ENCODE assay signal across 33 mouse cellular contexts in genomic region chr11:101965553-101965952, GRCm38 (mm10). TPM values are rescaled to one million over a fixed set of nuclear protein-coding genes. Genes with fewer than 3 reads are reported as not detected.
DNase-seq lines count a peak whose midpoint lies in the region; ATAC-seq and TF ChIP-seq lines count a peak whose summit lies in the region.
"Had no signal": no experiment of that assay in that cellular context is flagged by ENCODE, and none has a peak within 500 bp of the region (broad histone marks: within the 10 kb centered on the region; RNA-seq: fewer than 3 reads in every experiment).

No protein-coding gene starts in this region.

- DNase-seq in forebrain, embryonic 10.5 days (ENCODE audit: extremely low spot score, low spot score) = no peak
- DNase-seq in forebrain, embryonic 14.5 days (ENCODE audit: low spot score) = no peak
- no peak for DNase-seq in heart, postnatal 25 days (ENCODE audit: low spot score)
- peak; percentile 72 for DNase-seq in kidney, postnatal 0 days (ENCODE audit: low spot score)
- no peak for DNase-seq in kidney, postnatal 14 days
- peak; percentile 55 for DNase-seq in splenic B cell, adult 2 months (ENCODE audit: low read depth, low spot score)
- no peak for DNase-seq in thymus, postnatal 0 days (ENCODE audit: low spot score)
- DNase-seq: adrenal gland, postnatal 25 days; cerebellum, adult 9-11 months; gastrocnemius, postnatal 14 days; kidney, adult 11 months; layer of hippocampus, adult 9-11 months; left cerebral cortex, postnatal 4 days; liver, postnatal 0 days; thymus, adult 18-20 months had no signal

- H3K9ac ChIP-seq in forebrain, embryonic 14.5 days (ENCODE audit: low read length) = no peak overlapping the region
- no peak overlapping the region for H3K9ac ChIP-seq in heart, embryonic 15.5 days
- no peak overlapping the region for H3K9ac ChIP-seq in kidney, postnatal 0 days (ENCODE audit: low read depth, low read length)
- H3K9ac ChIP-seq: embryonic facial prominence, embryonic 15.5 days; hindbrain, embryonic 13.5 days; liver, postnatal 0 days had no signal

- H3K4me1 ChIP-seq in forebrain, embryonic 10.5 days = peaks cover 68% of the 10 kb centered on the region
- H3K4me1 ChIP-seq in forebrain, embryonic 14.5 days (ENCODE audit: control insufficient read depth, insufficient read depth, low read length) = no peaks in the 10 kb centered on the region
- H3K4me1 ChIP-seq in heart, embryonic 15.5 days (replicated peaks) = peaks cover 36% of the 10 kb centered on the region
- peaks cover 32% of the 10 kb centered on the region for H3K4me1 ChIP-seq in kidney, postnatal 0 days (replicated peaks; ENCODE audit: insufficient read depth, low read length)

- no peaks in the 10 kb centered on the region for H3K9me3 ChIP-seq in forebrain, embryonic 10.5 days
- no peaks in the 10 kb centered on the region for H3K9me3 ChIP-seq in forebrain, embryonic 14.5 days (replicated peaks; ENCODE audit: control insufficient read depth, low read length)
- no peaks in the 10 kb centered on the region for H3K9me3 ChIP-seq in heart, embryonic 15.5 days (replicated peaks)
- H3K9me3 ChIP-seq in kidney, postnatal 0 days (replicated peaks; ENCODE audit: low read length) = no peaks in the 10 kb centered on the region
- H3K9me3 ChIP-seq: embryonic facial prominence, embryonic 15.5 days; hindbrain, embryonic 13.5 days had no signal

- H3K4me3 ChIP-seq in forebrain, embryonic 10.5 days = no peak overlapping the region
- no peak overlapping the region for H3K4me3 ChIP-seq in forebrain, embryonic 14.5 days (ENCODE audit: low read depth, low read length)
- peak overlapping the region; percentile 61 for H3K4me3 ChIP-seq in heart, embryonic 15.5 days
- H3K4me3 ChIP-seq in kidney, postnatal 0 days (replicated peaks; ENCODE audit: low read depth, low read length) = no peak overlapping the region
- H3K4me3 ChIP-seq: embryonic facial prominence, embryonic 15.5 days; hindbrain, embryonic 13.5 days had no signal

- no peak overlapping the region for H3K4me2 ChIP-seq in forebrain, embryonic 14.5 days (ENCODE audit: low read length)
- no peak overlapping the region for H3K4me2 ChIP-seq in heart, embryonic 15.5 days
- H3K4me2 ChIP-seq in kidney, postnatal 0 days (ENCODE audit: low read length) = peak overlapping the region; percentile 34
- H3K4me2 ChIP-seq: embryonic facial prominence, embryonic 15.5 days; hindbrain, embryonic 13.5 days; liver, embryonic 11.5 days; midbrain, embryonic 11.5 days had no signal

- 6% methylated on average over 2 of the region's 2 CpGs for WGBS in forebrain, embryonic 10.5 days
- WGBS in forebrain, embryonic 14.5 days = 25% methylated on average over 2 of the region's 2 CpGs
- 21% methylated on average over 2 of the region's 2 CpGs for WGBS in heart, embryonic 15.5 days
- 0% methylated on average over 1 of the region's 2 CpGs for WGBS in kidney, postnatal 0 days

- no peaks in the 10 kb centered on the region for H3K36me3 ChIP-seq in forebrain, embryonic 10.5 days (replicated peaks)
- no peaks in the 10 kb centered on the region for H3K36me3 ChIP-seq in forebrain, embryonic 14.5 days (ENCODE audit: control insufficient read depth, insufficient read depth, low read length)
- no peaks in the 10 kb centered on the region for H3K36me3 ChIP-seq in heart, embryonic 15.5 days
- H3K36me3 ChIP-seq in kidney, postnatal 0 days (ENCODE audit: insufficient read depth, low read length) = no peaks in the 10 kb centered on the region
- no peaks in the 10 kb centered on the region for H3K36me3 ChIP-seq in splenic B cell, adult 2 months (ENCODE audit: control insufficient read depth, insufficient read depth, low read length, poor library complexity, severe bottlenecking)
- H3K36me3 ChIP-seq: embryonic facial prominence, embryonic 15.5 days; hindbrain, embryonic 13.5 days had no signal

- ATAC-seq in forebrain, embryonic 14.5 days = no peak
- ATAC-seq in heart, embryonic 15.5 days (replicated peaks; ENCODE audit: insufficient number of reproducible peaks, insufficient read depth, low FRiP score, low read depth) = no peak
- ATAC-seq in kidney, postnatal 0 days (replicated peaks; ENCODE audit: low FRiP score, low read depth) = no peak
- ATAC-seq: CD4-positive, CD25-positive, alpha-beta regulatory T cell, adult 4 months; forebrain, embryonic 16.5 days; liver, postnatal 0 days; lung, postnatal 0 days had no signal

- 0 out of 2 replicates have a peak overlapping the region, but pooled peaks have one; percentile 15 for H3K27ac ChIP-seq in forebrain, embryonic 10.5 days
- H3K27ac ChIP-seq in forebrain, embryonic 14.5 days (ENCODE audit: low read depth, low read length) = no peak overlapping the region
- no peak overlapping the region for H3K27ac ChIP-seq in heart, embryonic 15.5 days
- H3K27ac ChIP-seq in kidney, postnatal 0 days = no peak overlapping the region
- H3K27ac ChIP-seq: embryonic facial prominence, embryonic 15.5 days; hindbrain, embryonic 13.5 days; macrophage had no signal

- TF ChIP-seq CTCF in kidney, postnatal 0 days (IDR thresholded peaks at IDR 0.05; ENCODE audit: low read depth) = no peak

- intact Hi-C loops in heart, postnatal 25 days (cut with DNase I) = loop anchor here (5.0 kb wide), 1 partner anchor 153 kb away; no protein-coding TSS in a partner anchor

- H3K27me3 ChIP-seq in forebrain, embryonic 10.5 days (ENCODE audit: poor library complexity, severe bottlenecking) = peaks cover 81% of the 10 kb centered on the region
- peaks cover 62% of the 10 kb centered on the region for H3K27me3 ChIP-seq in forebrain, embryonic 14.5 days (replicated peaks; ENCODE audit: control insufficient read depth, insufficient read depth, low read length)
- H3K27me3 ChIP-seq in heart, embryonic 15.5 days = peaks cover 63% of the 10 kb centered on the region
- peaks cover 19% of the 10 kb centered on the region for H3K27me3 ChIP-seq in kidney, postnatal 0 days (ENCODE audit: insufficient read depth, low read length)
- H3K27me3 ChIP-seq in splenic B cell, adult 2 months (ENCODE audit: control insufficient read depth, insufficient read depth, low read length, poor library complexity, severe bottlenecking) = no peaks in the 10 kb centered on the region

RNA-seq across cellular contexts. Expression of gene Sost, which starts 1.3 kb away (rescaled TPM):
- polyA plus RNA-seq in forebrain, embryonic 10.5 days (2016; fragmentation: Nextera tagmentation; extraction: Ambion mirVana) = not detected in 2 replicates
- polyA plus RNA-seq in forebrain, embryonic 14.5 days (2014; fragmentation: Nextera tagmentation; extraction: Ambion mirVana) = not detected in 2 replicates
- 3.9 and 4.4 TPM in 2 replicates for polyA plus RNA-seq in heart, embryonic 15.5 days (2015; fragmentation: Nextera tagmentation; extraction: Ambion mirVana)
- 1 to 10 TPM; 1.5 to 1.6 TPM for total RNA-seq in heart, postnatal 25 days (2021)
- polyA plus RNA-seq in kidney, postnatal 0 days (2015; fragmentation: Nextera tagmentation; extraction: Ambion mirVana) = 1.6 and 1.8 TPM in 2 replicates
- polyA plus RNA-seq in thymus, postnatal 0 days (2015; fragmentation: Nextera tagmentation; extraction: Ambion mirVana) = 0.08 and 0.66 TPM in 2 replicates
- total RNA-seq: adrenal gland, postnatal 25 days; common myeloid progenitor, adult 5-6 weeks; ES-E14; gastrocnemius, postnatal 14 days; left cerebral cortex, adult 18-20 months; left cerebral cortex, postnatal 4 days had no signal
- polyA plus RNA-seq: CD4-positive, CD25-positive, alpha-beta regulatory T cell, adult 4 months; forebrain, embryonic 16.5 days; large intestine, adult 2 months; liver, embryonic 11.5 days; liver, postnatal 0 days; lung, postnatal 0 days; macrophage; midbrain, embryonic 11.5 days; neural tube, embryonic 14.5 days; stomach, embryonic 16.5 days had no signal

RNA-seq across cellular contexts. Expression of gene Cfap97d1, which starts 18.5 kb away (rescaled TPM):
- not detected in 2 replicates for polyA plus RNA-seq in forebrain, embryonic 10.5 days (2016; fragmentation: Nextera tagmentation; extraction: Ambion mirVana)
- polyA plus RNA-seq in forebrain, embryonic 14.5 days (2014; fragmentation: Nextera tagmentation; extraction: Ambion mirVana) = not detected in 2 replicates
- polyA plus RNA-seq in heart, embryonic 15.5 days (2015; fragmentation: Nextera tagmentation; extraction: Ambion mirVana) = not detected in 2 replicates
- not detected for total RNA-seq in heart, postnatal 25 days (2021)
- not detected in 2 replicates for polyA plus RNA-seq in kidney, postnatal 0 days (2015; fragmentation: Nextera tagmentation; extraction: Ambion mirVana)
- polyA plus RNA-seq in thymus, postnatal 0 days (2015; fragmentation: Nextera tagmentation; extraction: Ambion mirVana) = not detected in 2 replicates
- total RNA-seq: adrenal gland, postnatal 25 days; common myeloid progenitor, adult 5-6 weeks; ES-E14; gastrocnemius, postnatal 14 days; heart, adult 18-20 months; left cerebral cortex, adult 18-20 months; left cerebral cortex, postnatal 4 days; midbrain, postnatal 0 days had no signal
- polyA plus RNA-seq: brain, embryonic 14.5 days; CD4-positive, CD25-positive, alpha-beta regulatory T cell, adult 4 months; embryonic facial prominence, embryonic 15.5 days; forebrain, embryonic 16.5 days; hindbrain, embryonic 13.5 days; large intestine, adult 2 months; liver, embryonic 11.5 days; liver, postnatal 0 days; macrophage; midbrain, embryonic 11.5 days; midbrain, postnatal 0 days; neural tube, embryonic 14.5 days; stomach, embryonic 16.5 days had no signal

RNA-seq across cellular contexts. Expression of gene Dusp3, which starts 21.3 kb away (rescaled TPM):
- 12.1 and 12.6 TPM in 2 replicates for polyA plus RNA-seq in forebrain, embryonic 10.5 days (2016; fragmentation: Nextera tagmentation; extraction: Ambion mirVana)
- polyA plus RNA-seq in forebrain, embryonic 14.5 days (2014; fragmentation: Nextera tagmentation; extraction: Ambion mirVana) = 10.4 and 12.2 TPM in 2 replicates
- 50.4 and 56.7 TPM in 2 replicates for polyA plus RNA-seq in heart, embryonic 15.5 days (2015; fragmentation: Nextera tagmentation; extraction: Ambion mirVana)
- 100 to 1,000 TPM; 115 to 122 TPM for total RNA-seq in heart, postnatal 25 days (2021)
- polyA plus RNA-seq in kidney, postnatal 0 days (2015; fragmentation: Nextera tagmentation; extraction: Ambion mirVana) = 51.7 and 57.9 TPM in 2 replicates
- polyA plus RNA-seq in thymus, postnatal 0 days (2015; fragmentation: Nextera tagmentation; extraction: Ambion mirVana) = 5.6 and 5.8 TPM in 2 replicates

Comparison
In these comparisons a context has a peak if more than half of its experiments do, and no peak if none do; other contexts are left out.
1. DNase-seq: peak in kidney, postnatal 0 days (single experiment) and splenic B cell, adult 2 months (single experiment); none in forebrain, embryonic 10.5 days (single experiment), forebrain, embryonic 14.5 days (single experiment), heart, postnatal 25 days (single experiment), kidney, postnatal 14 days (single experiment) and thymus, postnatal 0 days (single experiment).